Mouse (Mus musculus) liver, adult 2 months (tissue): ENCODE measurements at regions not wholly inside any gene's neighbourhood (a gene's known extent, or its start where the extent isn't known, plus 50 kb on each side); places are given as distances from the start of the nearest gene placed in this dataset.

Experiments
- DNase-seq: peaks from one replicate; pipeline ENCODE4 v3.0.0-alpha.2; 2011; ENCODE audit warnings: low read depth, low spot score; ENCODE audit errors: extremely low read depth
- H3K27ac ChIP-seq: fragments of 200-500 bp; replicated peaks from 2 replicates; pipeline ENCODE4 v1.5.1; 2012; ENCODE audit warnings: low read depth, mild to moderate bottlenecking, control low read depth, inconsistent platforms, low read length; ENCODE audit not compliant: insufficient read depth
- H3K27me3 ChIP-seq: fragments of 200-500 bp; 2 replicates; pipeline ENCODE4 v1.6.1; 2012; ENCODE audit warnings: mild to moderate bottlenecking, moderate library complexity, low read length, inconsistent platforms; ENCODE audit not compliant: control insufficient read depth, insufficient read depth
- H3K36me3 ChIP-seq: fragments of 200-500 bp; 2 replicates; pipeline ENCODE4 v1.6.1; 2012; ENCODE audit warnings: low read length, inconsistent platforms; ENCODE audit not compliant: control insufficient read depth, insufficient read depth
- H3K4me1 ChIP-seq: fragments of 200-500 bp; 2 replicates; pipeline ENCODE4 v1.6.1; 2011; ENCODE audit warnings: low read length; ENCODE audit not compliant: control insufficient read depth, insufficient read depth
- H3K4me3 ChIP-seq: fragments of 200-500 bp; 2 replicates; pipeline ENCODE4 v1.5.1; 2011; ENCODE audit warnings: low read depth, mild to moderate bottlenecking, control low read depth, low read length, moderate library complexity; ENCODE audit not compliant: insufficient read depth
- H3K79me2 ChIP-seq: fragments of 200-500 bp; 2 replicates; pipeline ENCODE4 v1.6.1; 2012; ENCODE audit warnings: inconsistent platforms, mild to moderate bottlenecking, low read length, moderate library complexity; ENCODE audit not compliant: control insufficient read depth, insufficient read depth
- H3K9ac ChIP-seq: fragments of 200-500 bp; 2 replicates; pipeline ENCODE4 v1.6.1; 2012; ENCODE audit warnings: low read depth, mild to moderate bottlenecking, control low read depth, inconsistent platforms, low read length
- CTCF ChIP-seq: fragments of 200-500 bp; IDR thresholded peaks from 2 replicates; pipeline ENCODE4 v1.5.1; 2011; ENCODE audit warnings: low read depth, low read length, control low read depth
- POLR2A ChIP-seq: fragments of 200-500 bp; IDR thresholded peaks from 2 replicates; pipeline ENCODE4 v1.6.1; 2011; ENCODE audit warnings: low read length, control low read depth; ENCODE audit not compliant: insufficient read depth; ENCODE audit errors: extremely low read depth
- WGBS: fragments of 180-500 bp; shearing (Covaris S2); methylation state at CpG from one replicate; pipeline ENCODE4 v1.1.7; 2018; 5-methylcytosine and 5-hydroxymethylcytosine counted together

DNA sequence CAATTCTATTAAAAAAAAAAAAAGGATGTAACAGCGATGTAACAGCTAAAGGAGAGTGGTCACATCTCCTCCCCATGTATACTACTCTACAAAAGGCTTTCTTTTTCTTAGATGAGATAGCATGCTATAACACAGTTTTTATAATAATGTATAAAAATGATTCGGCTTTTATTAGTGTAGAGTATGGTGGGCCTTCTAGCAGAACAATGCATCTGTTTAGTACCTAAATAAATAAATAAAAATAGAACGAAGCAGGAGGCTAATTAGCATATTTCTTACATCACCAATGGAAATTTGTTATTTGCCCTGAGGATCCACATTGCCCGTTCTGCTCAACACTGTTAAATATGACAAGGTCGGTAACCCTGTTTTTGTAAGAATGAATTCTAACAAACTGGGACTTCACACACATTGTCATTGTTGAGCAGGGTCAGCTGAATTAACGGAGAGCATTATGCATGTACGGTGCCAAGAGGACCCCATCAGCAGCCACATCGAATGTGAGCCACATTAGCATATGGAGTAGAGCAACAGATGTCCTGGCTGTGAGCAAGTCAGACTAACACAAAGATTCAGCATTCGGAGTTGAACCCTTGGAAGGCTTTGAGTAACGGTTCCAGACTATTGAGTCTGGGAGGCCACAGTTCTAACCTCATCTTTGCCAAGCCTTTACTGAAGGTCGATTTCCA is 117.4 kb upstream of the Sem1 start:
- H3K4me3 ChIP-seq = no peak overlapping the region
- TF ChIP-seq POLR2A = no peak
- TF ChIP-seq CTCF = no peak
- WGBS = 79% methylated on average over 11 of the region's 11 CpGs
- H3K4me1 ChIP-seq = no peaks in the 10 kb centered on the region
- no peak overlapping the region for H3K9ac ChIP-seq
- no peaks in the 10 kb centered on the region for H3K36me3 ChIP-seq
- no peaks in the 10 kb centered on the region for H3K79me2 ChIP-seq
- H3K27me3 ChIP-seq = no peaks in the 10 kb centered on the region
- H3K27ac ChIP-seq = no peak overlapping the region
- no peak for DNase-seq

- Histone ChIP-seq H3K27ac (no peak overlapping the region), H3K9ac (no peak overlapping the region), H3K4me1 (no peaks in the 10 kb centered on the region), H3K27me3 (no peaks in the 10 kb centered on the region), H3K4me3 (no peak overlapping the region), H3K36me3 (no peaks in the 10 kb centered on the region), H3K79me2 (no peaks in the 10 kb centered on the region)
- DNase-seq = peak; percentile 1
- WGBS = 64% methylated on average over 10 of the region's 10 CpGs
- TF ChIP-seq POLR2A (no peak), CTCF (no peak)
Observed at GRCm38 (mm10) chr6:6697418-6697979, 119.0 kb upstream of the Sem1 start.

GRCm38 (mm10) chr6:6706729-6707128 is 128.3 kb upstream of the Sem1 start:
- 83% methylated on average over 4 of the region's 4 CpGs for WGBS
- no peak for DNase-seq
- no peak overlapping the region for H3K4me3 ChIP-seq
- H3K4me1 ChIP-seq = no peaks in the 10 kb centered on the region
- no peaks in the 10 kb centered on the region for H3K79me2 ChIP-seq
- H3K9ac ChIP-seq = no peak overlapping the region
- H3K27me3 ChIP-seq = no peaks in the 10 kb centered on the region
- TF ChIP-seq CTCF = no peak
- TF ChIP-seq POLR2A = no peak
- no peaks in the 10 kb centered on the region for H3K36me3 ChIP-seq
- H3K27ac ChIP-seq = no peak overlapping the region

- H3K79me2 ChIP-seq = no peaks in the 10 kb centered on the region
- no peak overlapping the region for H3K4me3 ChIP-seq
- H3K36me3 ChIP-seq = no peaks in the 10 kb centered on the region
- no peak for DNase-seq
- no peak overlapping the region for H3K9ac ChIP-seq
- no peaks in the 10 kb centered on the region for H3K27me3 ChIP-seq
- no peak overlapping the region for H3K27ac ChIP-seq
- TF ChIP-seq POLR2A (no peak), CTCF (no peak)
- H3K4me1 ChIP-seq = no peaks in the 10 kb centered on the region
- WGBS = 73% methylated on average over 3 of the region's 3 CpGs
Observed at GRCm38 (mm10) chr6:6709057-6709456, 130.6 kb upstream of the Sem1 start.

- WGBS = 76% methylated on average over 3 of the region's 3 CpGs
- Histone ChIP-seq H3K4me3 (no peak overlapping the region), H3K4me1 (no peaks in the 10 kb centered on the region), H3K79me2 (no peaks in the 10 kb centered on the region), H3K36me3 (no peaks in the 10 kb centered on the region), H3K27me3 (no peaks in the 10 kb centered on the region), H3K9ac (no peak overlapping the region), H3K27ac (no peak overlapping the region)
- no peak for DNase-seq
- TF ChIP-seq POLR2A (no peak), CTCF (no peak)
Observed at GRCm38 (mm10) chr6:6730259-6730658, 132.9 kb upstream of the Dlx6 start.

DNA sequence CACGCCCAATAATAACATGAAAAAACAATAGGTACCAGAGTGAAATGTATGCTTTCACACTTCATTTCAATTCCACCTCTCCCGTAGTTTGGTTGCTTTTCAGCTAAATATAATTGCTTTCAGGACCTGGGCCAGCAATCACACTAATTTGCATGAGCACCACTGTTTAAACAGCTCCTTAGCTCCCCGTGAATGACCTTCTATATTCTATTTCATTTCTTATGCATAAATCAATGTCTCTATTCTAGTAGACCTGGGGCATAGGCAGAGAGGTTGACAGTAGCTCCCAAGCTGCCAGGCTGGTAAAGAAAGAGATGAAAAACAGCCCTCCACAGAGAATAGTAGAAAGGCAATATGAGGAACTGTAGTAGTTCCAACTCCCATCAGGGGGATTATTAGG is 117.7 kb upstream of the Dlx6 start:
- H3K36me3 ChIP-seq = no peaks in the 10 kb centered on the region
- no peaks in the 10 kb centered on the region for H3K79me2 ChIP-seq
- WGBS = 59% methylated on average over 3 of the region's 3 CpGs
- no peaks in the 10 kb centered on the region for H3K4me1 ChIP-seq
- no peak for DNase-seq
- no peak overlapping the region for H3K9ac ChIP-seq
- TF ChIP-seq POLR2A = no peak
- no peak for TF ChIP-seq CTCF
- no peaks in the 10 kb centered on the region for H3K27me3 ChIP-seq
- no peak overlapping the region for H3K27ac ChIP-seq
- H3K4me3 ChIP-seq = no peak overlapping the region
